Mouse (Mus musculus): Measurements from ENCODE around the gene Abcc3. TPM values are rescaled to one million over a fixed set of nuclear protein-coding genes. Genes with fewer than 3 reads are reported as not detected.
A peak's percentile ranks its signal among the peaks of the same experiment; 100 is the strongest.

The Abcc3 gene
- polyA plus RNA-seq, 1 experiment from 2014 or later = 0.31 TPM

- WGBS = 83% methylated on average over 5 of the region's 5 CpGs
- Histone ChIP-seq H3K9ac (no peak overlapping the region), H3K27me3 (no peaks in the 10 kb centered on the region), H3K27ac (no peak overlapping the region), H3K36me3 (ENCODE audit: poor library complexity, severe bottlenecking) (peaks cover 9% of the 10 kb centered on the region; the same call in 1 of the 2 replicates), H3K4me3 (no peak overlapping the region), H3K4me2 (no peak overlapping the region), H3K4me1 (peaks cover 70% of the 10 kb centered on the region), H3K9me3 (replicated peaks) (no peaks in the 10 kb centered on the region)
- no peak for ATAC-seq
These were observed 74.7 kb downstream of the Abcc3 start for GRCm38 (mm10) chr11:94318056-94318455.

- Histone ChIP-seq H3K27ac (no peak overlapping the region), H3K36me3 (ENCODE audit: poor library complexity, severe bottlenecking) (peaks cover 9% of the 10 kb centered on the region; the same call in 1 of the 2 replicates), H3K9me3 (replicated peaks) (no peaks in the 10 kb centered on the region), H3K27me3 (no peaks in the 10 kb centered on the region), H3K9ac (no peak overlapping the region), H3K4me1 (peaks cover 70% of the 10 kb centered on the region), H3K4me2 (peak overlapping the region; percentile 18; the same call in 1 of the 2 replicates), H3K4me3 (no peak overlapping the region)
- WGBS = 55% methylated on average over 4 of the region's 4 CpGs
- no peak for ATAC-seq
These were observed 75.3 kb downstream of the Abcc3 start for GRCm38 (mm10) chr11:94317515-94317914.

GRCm38 (mm10) chr11:94317014-94317413, 75.8 kb downstream of the Abcc3 start:
- no peak for ATAC-seq
- WGBS = 71% methylated on average over 1 of the region's 1 CpGs
- Histone ChIP-seq H3K9ac (no peak overlapping the region), H3K4me2 (peak overlapping the region; percentile 18; the same call in 1 of the 2 replicates), H3K9me3 (replicated peaks) (no peaks in the 10 kb centered on the region), H3K4me1 (peaks cover 70% of the 10 kb centered on the region), H3K27ac (no peak overlapping the region), H3K4me3 (no peak overlapping the region), H3K27me3 (no peaks in the 10 kb centered on the region), H3K36me3 (ENCODE audit: poor library complexity, severe bottlenecking) (peaks cover 9% of the 10 kb centered on the region; the same call in 1 of the 2 replicates)

- H3K4me2 ChIP-seq = no peak overlapping the region
- peaks cover 9% of the 10 kb centered on the region; the same call in 1 of the 2 replicates for H3K36me3 ChIP-seq (ENCODE audit: poor library complexity, severe bottlenecking)
- WGBS = 88% methylated on average over 2 of the region's 2 CpGs
- no peaks in the 10 kb centered on the region for H3K9me3 ChIP-seq (replicated peaks)
- ATAC-seq = no peak
- H3K4me1 ChIP-seq = peaks cover 74% of the 10 kb centered on the region
- no peak overlapping the region for H3K9ac ChIP-seq
- H3K4me3 ChIP-seq = no peak overlapping the region
- H3K27ac ChIP-seq = no peak overlapping the region
- no peaks in the 10 kb centered on the region for H3K27me3 ChIP-seq
These were observed 76.3 kb downstream of the Abcc3 start for GRCm38 (mm10) chr11:94316528-94316927.

GRCm38 (mm10) chr11:94315308-94315707, 77.5 kb downstream of the Abcc3 start:
- Histone ChIP-seq H3K9ac (no peak overlapping the region), H3K27ac (no peak overlapping the region), H3K4me2 (no peak overlapping the region), H3K27me3 (no peaks in the 10 kb centered on the region), H3K4me1 (peaks cover 75% of the 10 kb centered on the region), H3K9me3 (replicated peaks) (no peaks in the 10 kb centered on the region), H3K4me3 (no peak overlapping the region), H3K36me3 (ENCODE audit: poor library complexity, severe bottlenecking) (peaks cover 9% of the 10 kb centered on the region; the same call in 1 of the 2 replicates)
- ATAC-seq = no peak
- 83% methylated on average over 1 of the region's 1 CpGs for WGBS

- no peaks in the 10 kb centered on the region for H3K9me3 ChIP-seq (replicated peaks)
- no peaks in the 10 kb centered on the region for H3K27me3 ChIP-seq
- no peak overlapping the region for H3K4me3 ChIP-seq
- ATAC-seq = no peak
- no peak overlapping the region for H3K9ac ChIP-seq
- H3K4me2 ChIP-seq = no peak overlapping the region
- 90% methylated on average over 2 of the region's 2 CpGs for WGBS
- peaks cover 6% of the 10 kb centered on the region; the same call in 1 of the 2 replicates for H3K36me3 ChIP-seq (ENCODE audit: poor library complexity, severe bottlenecking)
- H3K27ac ChIP-seq = no peak overlapping the region
- peaks cover 64% of the 10 kb centered on the region for H3K4me1 ChIP-seq
These were observed 78.6 kb downstream of the Abcc3 start for GRCm38 (mm10) chr11:94314098-94314652.

GRCm38 (mm10) chr11:94312733-94313132, 80.1 kb downstream of the Abcc3 start:
- Histone ChIP-seq H3K27me3 (no peaks in the 10 kb centered on the region), H3K4me3 (no peak overlapping the region), H3K4me1 (peaks cover 53% of the 10 kb centered on the region), H3K9me3 (replicated peaks) (no peaks in the 10 kb centered on the region), H3K9ac (no peak overlapping the region), H3K4me2 (no peak overlapping the region), H3K36me3 (ENCODE audit: poor library complexity, severe bottlenecking) (peaks cover 7% of the 10 kb centered on the region), H3K27ac (no peak overlapping the region)
- no peak for ATAC-seq
- 77% methylated on average over 1 of the region's 1 CpGs for WGBS

GRCm38 (mm10) chr11:94294996-94295845, 97.6 kb downstream of the Abcc3 start:
- Histone ChIP-seq H3K4me1 (0 out of 2 replicates have a peak, but pooled peaks cover 5% of the 10 kb centered on the region), H3K4me2 (no peak overlapping the region), H3K9ac (no peak overlapping the region), H3K36me3 (ENCODE audit: poor library complexity, severe bottlenecking) (peaks cover 91% of the 10 kb centered on the region), H3K9me3 (replicated peaks) (no peaks in the 10 kb centered on the region), H3K27ac (no peak overlapping the region; the same call in 1 of the 2 replicates), H3K27me3 (no peaks in the 10 kb centered on the region), H3K4me3 (no peak overlapping the region)
- WGBS = 46% methylated on average over 9 of the region's 9 CpGs
- no peak for ATAC-seq

Other genes with a start within 250 kb of the Abcc3 start
- 39.0 and 41.0 TPM in 2 replicates for gene Tob1, start 181.5 kb downstream of the Abcc3 start, polyA plus RNA-seq (2015; fragmentation: Nextera tagmentation; extraction: Ambion mirVana)
- gene Wfikkn2, start 147.0 kb downstream of the Abcc3 start, polyA plus RNA-seq (2015; fragmentation: Nextera tagmentation; extraction: Ambion mirVana) = 3.7 and 4.6 TPM in 2 replicates
- gene Gm21885, start 111.1 kb downstream of the Abcc3 start, polyA plus RNA-seq (2015; fragmentation: Nextera tagmentation; extraction: Ambion mirVana) = 0.68 TPM in 1 of 2 replicates, not detected in the other
- gene Luc7l3, start 71.0 kb downstream of the Abcc3 start, polyA plus RNA-seq (2015; fragmentation: Nextera tagmentation; extraction: Ambion mirVana) = 164 and 173 TPM in 2 replicates
- gene Ankrd40, start 65.0 kb downstream of the Abcc3 start, polyA plus RNA-seq (2015; fragmentation: Nextera tagmentation; extraction: Ambion mirVana) = 10.5 and 10.6 TPM in 2 replicates
- 5.4 and 8.4 TPM in 2 replicates for gene Cacna1g, start 81.2 kb upstream of the Abcc3 start, polyA plus RNA-seq (2015; fragmentation: Nextera tagmentation; extraction: Ambion mirVana)
- 0.18 TPM in 1 of 2 replicates, not detected in the other for gene Spata20, start 93.2 kb upstream of the Abcc3 start, polyA plus RNA-seq (2015; fragmentation: Nextera tagmentation; extraction: Ambion mirVana)
- 0.15 and 0.34 TPM in 2 replicates for gene Epn3, start 107.0 kb upstream of the Abcc3 start, polyA plus RNA-seq (2015; fragmentation: Nextera tagmentation; extraction: Ambion mirVana)
- 2.2 and 2.5 TPM in 2 replicates for gene Mycbpap, start 128.7 kb upstream of the Abcc3 start, polyA plus RNA-seq (2015; fragmentation: Nextera tagmentation; extraction: Ambion mirVana)
- gene Rsad1, start 156.3 kb upstream of the Abcc3 start, polyA plus RNA-seq (2015; fragmentation: Nextera tagmentation; extraction: Ambion mirVana) = 3.1 and 3.7 TPM in 2 replicates
- 0.14 and 0.19 TPM in 2 replicates for gene Chad, start 172.1 kb upstream of the Abcc3 start, polyA plus RNA-seq (2015; fragmentation: Nextera tagmentation; extraction: Ambion mirVana)
- gene Acsf2, start 208.9 kb upstream of the Abcc3 start, polyA plus RNA-seq (2015; fragmentation: Nextera tagmentation; extraction: Ambion mirVana) = 1.4 and 1.8 TPM in 2 replicates
- gene Lrrc59, start 236.8 kb upstream of the Abcc3 start, polyA plus RNA-seq (2015; fragmentation: Nextera tagmentation; extraction: Ambion mirVana) = 165 and 182 TPM in 2 replicates

Measured in forebrain, embryonic 13.5 days (tissue).